Mouse (Mus musculus) macrophage (primary cell): ENCODE results near the gene Xirp1. TPM values are rescaled to one million over a fixed set of nuclear protein-coding genes. Genes with fewer than 3 reads are reported as not detected.
"Not testable (repeated sequence)": the region's sequence is repeated elsewhere in the genome, so short reads cannot be mapped to it uniquely, and the experiment has no call there.

Experiments used
- H3K27ac ChIP-seq: fragments of 350-480 bp; formaldehyde crosslinking; 2 replicates; pipeline ENCODE4 v1.9.0; 2021
- H3K36me3 ChIP-seq: fragments of 350-480 bp; formaldehyde crosslinking; 2 replicates; pipeline ENCODE4 v1.9.0; 2021; ENCODE audit errors: inconsistent target
- H3K4me3 ChIP-seq: fragments of 350-480 bp; formaldehyde crosslinking; 2 replicates; pipeline ENCODE4 v1.9.0; 2021; ENCODE audit errors: inconsistent target
- H3K79me2 ChIP-seq: fragments of 350-480 bp; formaldehyde crosslinking; 2 replicates; pipeline ENCODE4 v1.9.0; 2021; ENCODE audit errors: inconsistent target
- WGBS: methylation state at CpG from one replicate; pipeline ENCODE4 v1.1.7; 2026; ENCODE audit warnings: inconsistent platforms; ENCODE audit not compliant: missing documents; 5-methylcytosine and 5-hydroxymethylcytosine counted together
- polyA plus RNA-seq: library from polyadenylated mRNA; stranded (reverse); fragments of 250-400 nt; gene quantifications from 3 replicates; pipeline ENCODE4 v1.2.4, GENCODE M21; 2018; ENCODE audit warnings: inconsistent platforms

Gene Xirp1
- polyA plus RNA-seq, 1 experiment from 2014 or later = not detected

GRCm38 (mm10) chr9:120032710-120033109, 9.3 kb upstream of the Xirp1 start:
- 92% methylated on average over 6 of the region's 6 CpGs for WGBS
- H3K79me2 ChIP-seq = no peaks in the 10 kb centered on the region
- no peak overlapping the region for H3K27ac ChIP-seq
- H3K4me3 ChIP-seq = no peak overlapping the region
- no peaks in the 10 kb centered on the region for H3K36me3 ChIP-seq

GRCm38 (mm10) chr9:120030421-120030820, 7.0 kb upstream of the Xirp1 start:
- Histone ChIP-seq H3K36me3 (no peaks in the 10 kb centered on the region), H3K4me3 (no peak overlapping the region), H3K79me2 (no peaks in the 10 kb centered on the region), H3K27ac (no peak overlapping the region)
- WGBS = 79% methylated on average over 10 of the region's 10 CpGs

GRCm38 (mm10) chr9:120029880-120030279, 6.5 kb upstream of the Xirp1 start:
- Histone ChIP-seq H3K36me3 (no peaks in the 10 kb centered on the region), H3K27ac (no peak overlapping the region), H3K79me2 (no peaks in the 10 kb centered on the region), H3K4me3 (no peak overlapping the region)
- WGBS = 98% methylated on average over 6 of the region's 6 CpGs

GRCm38 (mm10) chr9:120027401-120028151, 4.2 kb upstream of the Xirp1 start:
- H3K79me2 ChIP-seq = no peaks in the 10 kb centered on the region
- 19% methylated on average over 14 of the region's 14 CpGs for WGBS
- no peak overlapping the region for H3K27ac ChIP-seq
- no peaks in the 10 kb centered on the region for H3K36me3 ChIP-seq
- no peak overlapping the region for H3K4me3 ChIP-seq

- Histone ChIP-seq H3K79me2 (no peaks in the 10 kb centered on the region), H3K4me3 (no peak overlapping the region), H3K27ac (no peak overlapping the region), H3K36me3 (no peaks in the 10 kb centered on the region)
- WGBS = 85% methylated on average over 5 of the region's 5 CpGs
Observed at GRCm38 (mm10) chr9:120024625-120025024, 1.2 kb upstream of the Xirp1 start.

GRCm38 (mm10) chr9:120024171-120024570, 773 bp upstream of the Xirp1 start:
- Histone ChIP-seq H3K79me2 (no peaks in the 10 kb centered on the region), H3K27ac (no peak overlapping the region), H3K4me3 (no peak overlapping the region), H3K36me3 (no peaks in the 10 kb centered on the region)
- 67% methylated on average over 10 of the region's 10 CpGs for WGBS

- 82% methylated on average over 5 of the region's 5 CpGs for WGBS
- H3K79me2 ChIP-seq = no peaks in the 10 kb centered on the region
- H3K36me3 ChIP-seq = no peaks in the 10 kb centered on the region
- H3K4me3 ChIP-seq = no peak overlapping the region
- no peak overlapping the region for H3K27ac ChIP-seq
Observed at GRCm38 (mm10) chr9:120021164-120021563, 2.2 kb downstream of the Xirp1 start.

GRCm38 (mm10) chr9:120020285-120020890, 3.0 kb downstream of the Xirp1 start:
- no peaks in the 10 kb centered on the region for H3K79me2 ChIP-seq
- WGBS = 35% methylated on average over 7 of the region's 7 CpGs
- H3K36me3 ChIP-seq = no peaks in the 10 kb centered on the region
- H3K4me3 ChIP-seq = no peak overlapping the region
- H3K27ac ChIP-seq = no peak overlapping the region

GRCm38 (mm10) chr9:120016956-120017355, 6.4 kb downstream of the Xirp1 start:
- no peaks in the 10 kb centered on the region for H3K36me3 ChIP-seq
- 93% methylated on average over 10 of the region's 10 CpGs for WGBS
- H3K4me3 ChIP-seq = no peak overlapping the region
- H3K27ac ChIP-seq = no peak overlapping the region
- H3K79me2 ChIP-seq = no peaks in the 10 kb centered on the region

- no peak overlapping the region for H3K27ac ChIP-seq
- H3K36me3 ChIP-seq = no peaks in the 10 kb centered on the region
- 91% methylated on average over 6 of the region's 6 CpGs for WGBS
- H3K79me2 ChIP-seq = no peaks in the 10 kb centered on the region
- H3K4me3 ChIP-seq = no peak overlapping the region
Observed at GRCm38 (mm10) chr9:120014828-120015227, 8.6 kb downstream of the Xirp1 start.

- 86% methylated on average over 11 of the region's 11 CpGs for WGBS
- Histone ChIP-seq H3K4me3 (no peak overlapping the region), H3K27ac (peak overlapping the region; percentile 36), H3K36me3 (no peaks in the 10 kb centered on the region), H3K79me2 (no peaks in the 10 kb centered on the region)
Observed at GRCm38 (mm10) chr9:120013251-120013820, 10.1 kb downstream of the Xirp1 start.

GRCm38 (mm10) chr9:120012781-120013180, 10.6 kb downstream of the Xirp1 start:
- no peaks in the 10 kb centered on the region for H3K36me3 ChIP-seq
- H3K27ac ChIP-seq = peak overlapping the region; percentile 36
- WGBS = 82% methylated on average over 5 of the region's 5 CpGs
- H3K4me3 ChIP-seq = no peak overlapping the region
- H3K79me2 ChIP-seq = no peaks in the 10 kb centered on the region

- WGBS = 84% methylated on average over 5 of the region's 6 CpGs
- not testable (repeated sequence) for H3K36me3 ChIP-seq, H3K4me3 ChIP-seq, H3K79me2 ChIP-seq
- peak overlapping the region; percentile 22 for H3K27ac ChIP-seq
Observed at GRCm38 (mm10) chr9:120012161-120012560, 11.2 kb downstream of the Xirp1 start.

- H3K36me3 ChIP-seq = no peaks in the 10 kb centered on the region
- no peak overlapping the region for H3K4me3 ChIP-seq
- WGBS = 2% methylated on average over 10 of the region's 10 CpGs
- no peak overlapping the region for H3K27ac ChIP-seq
- no peaks in the 10 kb centered on the region for H3K79me2 ChIP-seq
Observed at GRCm38 (mm10) chr9:120011533-120011932, 11.9 kb downstream of the Xirp1 start.

- no peaks in the 10 kb centered on the region for H3K36me3 ChIP-seq
- H3K4me3 ChIP-seq = no peak overlapping the region
- 8% methylated on average over 53 of the region's 60 CpGs for WGBS
- H3K79me2 ChIP-seq = no peaks in the 10 kb centered on the region
- H3K27ac ChIP-seq = no peak overlapping the region
Observed at GRCm38 (mm10) chr9:120010781-120011511, 12.5 kb downstream of the Xirp1 start.
